Mouse (Mus musculus) layer of hippocampus, adult 11-12 months (tissue): ENCODE measurements around the gene Stoml3.

Experiments
- DNase-seq: peaks from one replicate; pipeline ENCODE4 v3.0.0; 2022; ENCODE audit warnings: low spot score

The Stoml3 gene

GRCm38 (mm10) chr3:53488353-53488752, at the start of gene Stoml3:
Stoml3 (plus strand) TSS chr3:53488653.
- DNase-seq = no peak

- no peak for DNase-seq
Measured at GRCm38 (mm10) chr3:53445540-53445939, 42.9 kb upstream of the Stoml3 start.

GRCm38 (mm10) chr3:53446801-53447200, 41.7 kb upstream of the Stoml3 start:
- DNase-seq = no peak

GRCm38 (mm10) chr3:53448208-53448607, 40.2 kb upstream of the Stoml3 start:
- DNase-seq = peak; percentile 73

- no peak for DNase-seq
Measured at GRCm38 (mm10) chr3:53450666-53451065, 37.8 kb upstream of the Stoml3 start.

GRCm38 (mm10) chr3:53452351-53452750, 36.1 kb upstream of the Stoml3 start:
- DNase-seq = no peak

GRCm38 (mm10) chr3:53453346-53453745, 35.1 kb upstream of the Stoml3 start:
- no peak for DNase-seq

GRCm38 (mm10) chr3:53454005-53454404, 34.4 kb upstream of the Stoml3 start:
- no peak for DNase-seq

GRCm38 (mm10) chr3:53454561-53454960, 33.9 kb upstream of the Stoml3 start:
- DNase-seq = no peak

- DNase-seq = no peak
Measured at GRCm38 (mm10) chr3:53454984-53455383, 33.5 kb upstream of the Stoml3 start.

GRCm38 (mm10) chr3:53457750-53458149, 30.7 kb upstream of the Stoml3 start:
- DNase-seq = no peak

GRCm38 (mm10) chr3:53460106-53460505, 28.3 kb upstream of the Stoml3 start:
- DNase-seq = peak; percentile 32

GRCm38 (mm10) chr3:53462701-53463045, 25.8 kb upstream of the Stoml3 start:
- peak; percentile 18 for DNase-seq

- DNase-seq = peak; percentile 97
Measured at GRCm38 (mm10) chr3:53463046-53463764, 25.2 kb upstream of the Stoml3 start, which contains the start of the genes Nhlrc3 and Proser1. Nhlrc3 (minus strand) TSS chr3:53463332. Proser1 (plus strand) TSS chr3:53463666.

GRCm38 (mm10) chr3:53463765-53464114, 24.7 kb upstream of the Stoml3 start:
- DNase-seq = no peak

- DNase-seq = no peak
Measured at GRCm38 (mm10) chr3:53464146-53464698, 24.2 kb upstream of the Stoml3 start.

GRCm38 (mm10) chr3:53465330-53465729, 23.1 kb upstream of the Stoml3 start:
- DNase-seq = no peak

- no peak for DNase-seq
Measured at GRCm38 (mm10) chr3:53466481-53466880, 22.0 kb upstream of the Stoml3 start.

- no peak for DNase-seq
Measured at GRCm38 (mm10) chr3:53467356-53467755, 21.1 kb upstream of the Stoml3 start.

- DNase-seq = no peak
Measured at GRCm38 (mm10) chr3:53469650-53470049, 18.8 kb upstream of the Stoml3 start.

GRCm38 (mm10) chr3:53472061-53472460, 16.4 kb upstream of the Stoml3 start:
- DNase-seq = no peak

- DNase-seq = no peak
Measured at GRCm38 (mm10) chr3:53474179-53474578, 14.3 kb upstream of the Stoml3 start.

- DNase-seq = peak; percentile 33
Measured at GRCm38 (mm10) chr3:53475889-53476288, 12.6 kb upstream of the Stoml3 start.

GRCm38 (mm10) chr3:53477468-53477867, 11.0 kb upstream of the Stoml3 start:
- DNase-seq = no peak
